Mouse (Mus musculus): ENCODE results near the gene Ccnd3.

DNA sequence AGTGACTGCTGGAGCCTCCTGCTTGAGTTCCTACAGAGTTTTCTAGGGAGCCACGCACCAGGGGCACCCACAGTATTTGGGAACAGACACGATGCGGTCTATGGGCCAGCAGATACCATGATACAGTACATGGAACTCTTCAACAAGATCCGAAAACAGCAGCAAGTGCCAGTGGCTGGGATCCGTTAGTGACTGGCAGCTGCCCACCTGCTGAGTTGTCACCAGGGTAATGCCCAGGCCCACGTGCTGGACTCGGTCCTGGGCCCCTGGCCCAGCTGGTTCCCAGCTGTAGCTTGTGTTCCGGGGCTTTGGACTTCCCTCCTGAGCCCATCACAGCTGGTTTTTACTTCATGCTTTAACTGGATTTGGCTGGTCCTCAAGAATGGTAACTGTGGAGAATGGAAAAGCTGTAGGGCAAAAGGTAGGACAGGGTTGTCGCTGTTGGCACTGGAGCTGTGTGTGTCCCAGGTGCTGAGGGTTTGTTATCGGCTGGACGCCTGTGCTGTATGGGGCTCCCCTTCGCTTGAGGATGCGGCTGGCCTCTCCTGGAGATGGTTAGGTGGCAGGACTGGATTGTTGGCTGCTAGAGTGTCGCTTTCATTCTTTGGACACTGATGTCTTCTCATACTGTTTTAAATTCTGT is 118.2 kb downstream of the Ccnd3 start:
- no peak for TF ChIP-seq CTCF (IDR thresholded peaks at IDR 0.05; ENCODE audit: insufficient read depth, low read length)
- TF ChIP-seq POLR2A (IDR thresholded peaks at IDR 0.05; ENCODE audit: borderline replicate concordance, extremely low read depth, low read depth, low read length): no peak
